In the genomic region with DNA sequence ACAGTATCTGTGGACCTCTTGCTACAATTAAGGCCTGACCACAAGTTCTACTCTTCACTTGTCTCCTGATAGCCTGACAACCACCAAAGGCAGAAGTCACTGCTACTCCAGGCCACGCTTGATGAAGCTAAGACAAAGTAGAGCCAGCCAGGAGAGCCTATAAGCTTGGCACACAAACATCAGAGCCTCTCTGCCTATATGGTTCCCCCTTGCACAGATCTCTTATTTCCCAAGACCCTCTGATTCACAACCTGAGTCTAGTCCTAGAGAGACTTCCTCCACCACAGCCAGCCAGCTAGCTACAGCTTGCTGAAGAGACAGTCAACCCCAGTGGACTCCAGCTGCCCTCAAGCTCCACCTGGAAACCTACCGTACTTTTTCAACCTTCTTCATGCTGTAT, we compare ENCODE assay signal across 26 mouse cellular contexts. TPM values are rescaled to one million over a fixed set of nuclear protein-coding genes. Genes with fewer than 3 reads are reported as not detected.
DNase-seq lines count a peak whose midpoint lies in the region; ATAC-seq and TF ChIP-seq lines count a peak whose summit lies in the region.
"Had no signal": no experiment of that assay in that cellular context is flagged by ENCODE, and none has a peak within 500 bp of the region (broad histone marks: within the 10 kb centered on the region; RNA-seq: fewer than 3 reads in every experiment).

No protein-coding gene starts in this region.

- DNase-seq in adrenal gland, postnatal 14 days: peak; percentile 4
- DNase-seq in adrenal gland, adult 8-10 months: no peak
- no peak for DNase-seq in liver, embryonic 11.5 days (ENCODE audit: low spot score)
- no peak for DNase-seq in liver
- DNase-seq in liver, postnatal 0 days: no peak
- peak; percentile 26 for DNase-seq in splenic B cell, adult 2 months (ENCODE audit: low read depth, low spot score)
- DNase-seq in lung, postnatal 0 days (ENCODE audit: low spot score): no peak
- DNase-seq: cerebellum, adult 2 months; gastrocnemius, postnatal 36 days; kidney, adult 8-10 months; kidney, postnatal 14 days; layer of hippocampus, postnatal 36 days; lung, embryonic 14.5 days; retina, postnatal 1 day; thymus, postnatal 36 days had no signal

- no peaks in the 10 kb centered on the region for H3K27me3 ChIP-seq in liver, embryonic 11.5 days (replicated peaks; ENCODE audit: control insufficient read depth, insufficient read depth, low read length)
- no peaks in the 10 kb centered on the region for H3K27me3 ChIP-seq in liver, postnatal 0 days (ENCODE audit: insufficient read depth, low read length)
- H3K27me3 ChIP-seq in splenic B cell, adult 2 months (ENCODE audit: control insufficient read depth, insufficient read depth, low read length, poor library complexity, severe bottlenecking): no peaks in the 10 kb centered on the region
- no peaks in the 10 kb centered on the region for H3K27me3 ChIP-seq in hindbrain, embryonic 12.5 days
- no peaks in the 10 kb centered on the region for H3K27me3 ChIP-seq in lung, postnatal 0 days (replicated peaks; ENCODE audit: insufficient read depth, low read length)
- H3K27me3 ChIP-seq: forebrain, embryonic 12.5 days; hindbrain, embryonic 13.5 days; limb, embryonic 13.5 days had no signal

- ATAC-seq in liver, embryonic 11.5 days (replicated peaks; ENCODE audit: low FRiP score): no peak
- no peak for ATAC-seq in liver, postnatal 0 days
- no peak for ATAC-seq in hindbrain, embryonic 12.5 days (ENCODE audit: low FRiP score)
- no peak for ATAC-seq in lung, postnatal 0 days
- ATAC-seq: midbrain, embryonic 16.5 days had no signal

- 87% methylated on average over 2 of the region's 2 CpGs for WGBS in liver, embryonic 11.5 days
- WGBS in liver, postnatal 0 days (ENCODE audit: insufficient replicate concordance): 74% methylated on average over 2 of the region's 2 CpGs
- 90% methylated on average over 2 of the region's 2 CpGs for WGBS in hindbrain, embryonic 12.5 days
- WGBS in lung, postnatal 0 days: 92% methylated on average over 2 of the region's 2 CpGs

- peaks cover 36% of the 10 kb centered on the region for H3K36me3 ChIP-seq in liver, embryonic 11.5 days (ENCODE audit: control insufficient read depth, insufficient read depth, low read length)
- H3K36me3 ChIP-seq in liver, postnatal 0 days (replicated peaks; ENCODE audit: insufficient read depth, low read length): peaks cover 48% of the 10 kb centered on the region
- H3K36me3 ChIP-seq in splenic B cell, adult 2 months (ENCODE audit: control insufficient read depth, insufficient read depth, low read length, poor library complexity, severe bottlenecking): peaks cover 2% of the 10 kb centered on the region
- H3K36me3 ChIP-seq in hindbrain, embryonic 12.5 days: peaks cover 47% of the 10 kb centered on the region
- peaks cover 30% of the 10 kb centered on the region; the same call in 1 of the 2 replicates for H3K36me3 ChIP-seq in lung, postnatal 0 days (ENCODE audit: insufficient read depth, low read length)

- no peak overlapping the region for H3K4me3 ChIP-seq in liver, embryonic 11.5 days (ENCODE audit: low read depth, low read length)
- no peak overlapping the region for H3K4me3 ChIP-seq in liver, postnatal 0 days (ENCODE audit: low read depth, low read length)
- H3K4me3 ChIP-seq in hindbrain, embryonic 12.5 days: no peak overlapping the region
- H3K4me3 ChIP-seq in lung, postnatal 0 days (ENCODE audit: low read depth, low read length): no peak overlapping the region
- H3K4me3 ChIP-seq: embryonic facial prominence, embryonic 10.5 days; forebrain, embryonic 12.5 days; hindbrain, embryonic 13.5 days; layer of hippocampus, adult 2 months; limb, embryonic 13.5 days had no signal

- H3K9me3 ChIP-seq in liver, embryonic 11.5 days (ENCODE audit: control insufficient read depth, low read length): no peaks in the 10 kb centered on the region
- H3K9me3 ChIP-seq in liver, postnatal 0 days (ENCODE audit: low read length): no peaks in the 10 kb centered on the region
- H3K9me3 ChIP-seq in hindbrain, embryonic 12.5 days (replicated peaks): no peaks in the 10 kb centered on the region
- no peaks in the 10 kb centered on the region for H3K9me3 ChIP-seq in lung, postnatal 0 days (ENCODE audit: low read length)
- H3K9me3 ChIP-seq: embryonic facial prominence, embryonic 10.5 days; forebrain, embryonic 12.5 days; G1E; hindbrain, embryonic 13.5 days; limb, embryonic 13.5 days had no signal

- H3K9ac ChIP-seq in liver, embryonic 11.5 days (ENCODE audit: low read depth, low read length): 0 out of 2 replicates have a peak overlapping the region, but pooled peaks have one; percentile 40
- no peak overlapping the region for H3K9ac ChIP-seq in liver, postnatal 0 days (replicated peaks)
- no peak overlapping the region for H3K9ac ChIP-seq in hindbrain, embryonic 12.5 days
- no peak overlapping the region for H3K9ac ChIP-seq in lung, postnatal 0 days (replicated peaks; ENCODE audit: low read depth)
- H3K9ac ChIP-seq: forebrain, embryonic 12.5 days; hindbrain, embryonic 13.5 days; limb, embryonic 13.5 days; lung, embryonic 14.5 days had no signal

- H3K4me1 ChIP-seq in liver, embryonic 11.5 days (replicated peaks; ENCODE audit: control insufficient read depth, insufficient read depth, low read length): peaks cover 32% of the 10 kb centered on the region
- peaks cover 34% of the 10 kb centered on the region for H3K4me1 ChIP-seq in liver, postnatal 0 days (ENCODE audit: insufficient read depth)
- H3K4me1 ChIP-seq in hindbrain, embryonic 12.5 days: 0 out of 2 replicates have a peak, but pooled peaks cover 2% of the 10 kb centered on the region
- H3K4me1 ChIP-seq in lung, postnatal 0 days (ENCODE audit: insufficient read depth, low read depth, low read length): peaks cover 5% of the 10 kb centered on the region; the same call in 1 of the 2 replicates
- H3K4me1 ChIP-seq: embryonic facial prominence, embryonic 10.5 days; forebrain, embryonic 12.5 days; limb, embryonic 13.5 days had no signal

- H3K27ac ChIP-seq in liver, embryonic 11.5 days (ENCODE audit: low read depth, low read length): no peak overlapping the region; the same call in 1 of the 2 replicates
- peak overlapping the region; percentile 8; the same call in 1 of the 2 replicates for H3K27ac ChIP-seq in liver, postnatal 0 days (ENCODE audit: low read depth)
- H3K27ac ChIP-seq in hindbrain, embryonic 12.5 days: no peak overlapping the region
- no peak overlapping the region for H3K27ac ChIP-seq in lung, postnatal 0 days (ENCODE audit: low read length)
- H3K27ac ChIP-seq: embryonic facial prominence, embryonic 10.5 days; forebrain, embryonic 12.5 days; hindbrain, embryonic 13.5 days; layer of hippocampus, adult 2 months; limb, embryonic 13.5 days had no signal

- TF ChIP-seq CTCF in liver, postnatal 0 days (IDR thresholded peaks at IDR 0.05; ENCODE audit: low read depth): no peak
- no peak for TF ChIP-seq CTCF in lung, postnatal 0 days (IDR thresholded peaks at IDR 0.05)

- no peak for TF ChIP-seq EP300 in liver, postnatal 0 days (IDR thresholded peaks at IDR 0.05; ENCODE audit: low read depth)
- no peak for TF ChIP-seq EP300 in lung, postnatal 0 days (IDR thresholded peaks at IDR 0.05)

- no peak overlapping the region for H3K4me2 ChIP-seq in liver, embryonic 11.5 days
- H3K4me2 ChIP-seq in liver, postnatal 0 days (ENCODE audit: low read depth, low read length): no peak overlapping the region
- no peak overlapping the region for H3K4me2 ChIP-seq in hindbrain, embryonic 12.5 days (replicated peaks)
- no peak overlapping the region for H3K4me2 ChIP-seq in lung, postnatal 0 days (replicated peaks; ENCODE audit: low read depth, low read length)
- H3K4me2 ChIP-seq: forebrain, embryonic 12.5 days; hindbrain, embryonic 13.5 days; limb, embryonic 13.5 days; lung, embryonic 14.5 days had no signal

RNA-seq across cellular contexts. Expression of a gene that starts 10.8 kb away (rescaled TPM):
- total RNA-seq in adrenal gland, postnatal 14 days (2021): 80.9 and 86.1 TPM in 2 replicates
- 100 to 1,000 TPM in 1 of 4 experiments, 10 to 100 TPM in 3; 97.9 to 103 (median 98.5) TPM for total RNA-seq in adrenal gland, adult 8-10 months (2022)
- 5.6 and 6.6 TPM in 2 replicates for polyA plus RNA-seq in liver, embryonic 11.5 days (2014; fragmentation: Nextera tagmentation; extraction: Ambion mirVana)
- 3.8 and 4.5 TPM in 2 replicates for polyA plus RNA-seq in liver, postnatal 0 days (2015; fragmentation: Nextera tagmentation; extraction: Ambion mirVana)
- 15.0 and 17.1 TPM in 2 replicates for polyA plus RNA-seq in hindbrain, embryonic 12.5 days (2016; fragmentation: Nextera tagmentation; extraction: Ambion mirVana)
- polyA plus RNA-seq in lung, postnatal 0 days (2015; fragmentation: Nextera tagmentation; extraction: Ambion mirVana): 6.8 and 7.5 TPM in 2 replicates

RNA-seq across cellular contexts. Expression of a gene that starts 16.8 kb away (rescaled TPM):
- total RNA-seq in adrenal gland, postnatal 14 days (2021): 8.8 and 16.2 TPM in 2 replicates
- total RNA-seq in adrenal gland, adult 8-10 months (2022): 10 to 100 TPM in 2 of 4 experiments, 1 to 10 TPM in 2; 6.6 to 14.2 (median 9.5) TPM
- 12.9 and 18.0 TPM in 2 replicates for polyA plus RNA-seq in liver, embryonic 11.5 days (2014; fragmentation: Nextera tagmentation; extraction: Ambion mirVana)
- 31.8 and 35.4 TPM in 2 replicates for polyA plus RNA-seq in liver, postnatal 0 days (2015; fragmentation: Nextera tagmentation; extraction: Ambion mirVana)
- polyA plus RNA-seq in hindbrain, embryonic 12.5 days (2016; fragmentation: Nextera tagmentation; extraction: Ambion mirVana): 3.2 and 3.5 TPM in 2 replicates
- 0.90 and 0.91 TPM in 2 replicates for polyA plus RNA-seq in lung, postnatal 0 days (2015; fragmentation: Nextera tagmentation; extraction: Ambion mirVana)

RNA-seq across cellular contexts. Expression of a gene that starts 36.9 kb away (rescaled TPM):
- total RNA-seq in adrenal gland, postnatal 14 days (2021): 34.0 and 37.9 TPM in 2 replicates
- total RNA-seq in adrenal gland, adult 8-10 months (2022): 10 to 100 TPM; 43.1 to 66.5 (median 50.5) TPM
- 132 and 137 TPM in 2 replicates for polyA plus RNA-seq in liver, embryonic 11.5 days (2014; fragmentation: Nextera tagmentation; extraction: Ambion mirVana)
- 27.6 and 33.1 TPM in 2 replicates for polyA plus RNA-seq in liver, postnatal 0 days (2015; fragmentation: Nextera tagmentation; extraction: Ambion mirVana)
- 108 and 110 TPM in 2 replicates for polyA plus RNA-seq in hindbrain, embryonic 12.5 days (2016; fragmentation: Nextera tagmentation; extraction: Ambion mirVana)
- polyA plus RNA-seq in lung, postnatal 0 days (2015; fragmentation: Nextera tagmentation; extraction: Ambion mirVana): 49.7 and 54.4 TPM in 2 replicates

RNA-seq across cellular contexts. Expression of a gene that starts 42.4 kb away (rescaled TPM):
- total RNA-seq in adrenal gland, postnatal 14 days (2021): 6.0 and 8.4 TPM in 2 replicates
- total RNA-seq in adrenal gland, adult 8-10 months (2022): 1 to 10 TPM; 4.2 to 8.0 (median 7.4) TPM
- 0.66 and 1.0 TPM in 2 replicates for polyA plus RNA-seq in liver, embryonic 11.5 days (2014; fragmentation: Nextera tagmentation; extraction: Ambion mirVana)
- not detected in 2 replicates for polyA plus RNA-seq in liver, postnatal 0 days (2015; fragmentation: Nextera tagmentation; extraction: Ambion mirVana)
- polyA plus RNA-seq in hindbrain, embryonic 12.5 days (2016; fragmentation: Nextera tagmentation; extraction: Ambion mirVana): 5.8 and 5.9 TPM in 2 replicates
- 0.31 and 0.45 TPM in 2 replicates for polyA plus RNA-seq in lung, postnatal 0 days (2015; fragmentation: Nextera tagmentation; extraction: Ambion mirVana)
- total RNA-seq: neutrophil, adult 5-6 weeks had no signal
- polyA plus RNA-seq: G1E had no signal

RNA-seq across cellular contexts. Expression of a gene that starts 44.2 kb away (rescaled TPM):
- not detected in 2 replicates for total RNA-seq in adrenal gland, postnatal 14 days (2021)
- not detected for total RNA-seq in adrenal gland, adult 8-10 months (2022)
- polyA plus RNA-seq in liver, embryonic 11.5 days (2014; fragmentation: Nextera tagmentation; extraction: Ambion mirVana): not detected in 2 replicates
- polyA plus RNA-seq in liver, postnatal 0 days (2015; fragmentation: Nextera tagmentation; extraction: Ambion mirVana): not detected in 2 replicates
- polyA plus RNA-seq in hindbrain, embryonic 12.5 days (2016; fragmentation: Nextera tagmentation; extraction: Ambion mirVana): 0.13 and 0.40 TPM in 2 replicates
- not detected in 2 replicates for polyA plus RNA-seq in lung, postnatal 0 days (2015; fragmentation: Nextera tagmentation; extraction: Ambion mirVana)
- total RNA-seq: adrenal gland, postnatal 36 days; gastrocnemius, postnatal 36 days; neutrophil, adult 5-6 weeks had no signal
- polyA plus RNA-seq: embryonic facial prominence, embryonic 10.5 days; forebrain, embryonic 12.5 days; G1E; intestine, embryonic 14.5 days; limb, embryonic 13.5 days; lung, embryonic 14.5 days had no signal

Comparison
In these comparisons a context has a peak if more than half of its experiments do, and no peak if none do; other contexts are left out.
1. DNase-seq: peak in adrenal gland, postnatal 14 days (single experiment) and splenic B cell, adult 2 months (single experiment); none in adrenal gland, adult 8-10 months (single experiment), liver, embryonic 11.5 days (single experiment), liver (single experiment), liver, postnatal 0 days (single experiment) and lung, postnatal 0 days (single experiment).